Mouse (Mus musculus) testis, adult 2 months (tissue): ENCODE data around the gene Reep6.

Source experiments
- CTCF ChIP-seq: fragments of 200-500 bp; IDR thresholded peaks from 2 replicates; pipeline ENCODE4 v1.5.1; 2012; ENCODE audit warnings: low read depth, mild to moderate bottlenecking, inconsistent platforms, low read length, moderate library complexity; ENCODE audit not compliant: control insufficient read depth, insufficient read depth, insufficient replicate concordance
- POLR2A ChIP-seq: fragments of 200-500 bp; IDR thresholded peaks from 2 replicates; pipeline ENCODE4 v1.6.1; 2012; ENCODE audit warnings: low read depth, mild to moderate bottlenecking, inconsistent platforms, low read length, moderate library complexity; ENCODE audit not compliant: control insufficient read depth

DNA sequence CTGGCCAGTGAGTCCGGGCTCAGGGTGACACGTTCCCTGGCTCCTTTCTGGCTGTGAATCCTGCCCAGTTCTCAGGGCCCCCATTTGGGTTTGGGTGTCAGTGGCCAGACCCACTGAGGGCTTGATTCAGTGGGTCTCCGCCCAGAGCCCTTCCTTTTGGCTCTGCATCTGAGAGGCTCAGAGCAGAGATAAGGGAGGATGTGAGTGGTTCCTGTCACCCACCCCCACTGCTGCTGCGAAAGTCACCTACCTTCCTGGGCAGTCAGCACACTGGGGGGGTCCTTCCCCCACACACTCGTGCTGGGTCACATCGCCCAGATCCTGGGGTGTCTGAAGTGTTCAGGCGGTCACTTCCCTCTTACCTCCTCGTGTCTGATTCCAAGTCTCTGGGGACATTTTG, 23.0 kb downstream of the Reep6 start:
- no peak for TF ChIP-seq CTCF
- TF ChIP-seq POLR2A = no peak
